Mouse (Mus musculus) yolk sac, embryonic 10.5 days (tissue): ENCODE measurements around the gene Thumpd1.

Experiments
- DNase-seq: peaks from one replicate; pipeline ENCODE4 v3.0.0-alpha.2; 2017; ENCODE audit warnings: low spot score

Gene Thumpd1

DNA sequence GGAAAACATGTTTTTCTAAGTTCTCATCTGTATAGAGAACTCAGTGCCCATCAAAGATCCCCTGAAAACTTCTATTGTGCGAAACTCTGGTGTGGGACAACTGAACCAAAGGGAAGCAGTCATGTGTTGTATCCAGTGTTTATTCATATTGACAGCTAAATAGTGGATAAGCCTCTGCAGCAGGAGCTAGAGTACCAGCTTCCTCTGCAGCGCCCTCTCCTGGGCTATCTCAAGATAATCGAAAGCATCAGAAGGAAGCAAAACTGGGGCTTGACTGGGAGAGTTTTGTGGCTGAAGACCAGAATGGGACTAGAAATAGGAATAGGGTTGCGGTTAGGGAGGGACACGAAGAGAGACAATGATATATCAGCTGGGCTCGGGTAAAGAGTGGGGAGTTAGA, 49.7 kb downstream of the Thumpd1 start:
- no peak for DNase-seq

DNA sequence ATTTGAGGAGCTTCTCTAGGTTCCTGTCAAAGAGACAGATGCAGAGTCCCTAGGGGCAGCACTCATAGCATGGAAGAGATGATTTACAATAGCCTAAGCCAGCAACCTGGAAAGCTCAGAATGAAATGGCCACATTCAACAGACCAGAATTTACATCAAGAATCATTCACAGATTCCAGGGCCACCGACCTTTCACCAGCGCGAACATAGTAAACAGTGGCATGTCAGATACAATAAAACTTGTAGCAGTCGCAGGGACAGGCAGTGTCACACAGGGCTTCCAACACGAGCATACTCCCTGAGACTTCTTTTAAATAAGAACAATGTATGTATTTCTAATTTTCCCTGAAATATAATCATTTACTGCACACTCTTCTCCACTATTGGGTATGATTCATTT, 50.2 kb downstream of the Thumpd1 start:
- DNase-seq: no peak

DNA sequence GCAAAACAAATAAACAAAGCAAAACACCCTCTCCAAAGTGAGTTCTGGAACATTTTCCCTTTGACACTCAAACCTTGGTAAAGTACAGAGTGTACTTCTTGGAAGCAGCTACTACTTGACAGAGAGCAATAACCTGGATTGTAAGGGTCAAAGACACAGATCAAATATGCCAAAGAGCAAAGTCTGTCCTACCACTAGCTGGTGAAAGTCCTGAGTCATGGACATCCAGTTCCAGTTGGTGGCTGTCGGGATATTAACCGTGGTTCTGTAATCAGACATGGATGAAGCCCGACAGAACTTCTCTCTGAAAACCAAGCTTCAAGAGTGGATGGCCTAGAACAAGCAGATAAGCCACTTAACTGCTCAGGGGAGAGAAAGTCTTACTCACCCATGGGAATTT, 52.7 kb downstream of the Thumpd1 start:
- no peak for DNase-seq
